14 mouse cellular contexts compared by ENCODE assay signal in the genomic region with DNA sequence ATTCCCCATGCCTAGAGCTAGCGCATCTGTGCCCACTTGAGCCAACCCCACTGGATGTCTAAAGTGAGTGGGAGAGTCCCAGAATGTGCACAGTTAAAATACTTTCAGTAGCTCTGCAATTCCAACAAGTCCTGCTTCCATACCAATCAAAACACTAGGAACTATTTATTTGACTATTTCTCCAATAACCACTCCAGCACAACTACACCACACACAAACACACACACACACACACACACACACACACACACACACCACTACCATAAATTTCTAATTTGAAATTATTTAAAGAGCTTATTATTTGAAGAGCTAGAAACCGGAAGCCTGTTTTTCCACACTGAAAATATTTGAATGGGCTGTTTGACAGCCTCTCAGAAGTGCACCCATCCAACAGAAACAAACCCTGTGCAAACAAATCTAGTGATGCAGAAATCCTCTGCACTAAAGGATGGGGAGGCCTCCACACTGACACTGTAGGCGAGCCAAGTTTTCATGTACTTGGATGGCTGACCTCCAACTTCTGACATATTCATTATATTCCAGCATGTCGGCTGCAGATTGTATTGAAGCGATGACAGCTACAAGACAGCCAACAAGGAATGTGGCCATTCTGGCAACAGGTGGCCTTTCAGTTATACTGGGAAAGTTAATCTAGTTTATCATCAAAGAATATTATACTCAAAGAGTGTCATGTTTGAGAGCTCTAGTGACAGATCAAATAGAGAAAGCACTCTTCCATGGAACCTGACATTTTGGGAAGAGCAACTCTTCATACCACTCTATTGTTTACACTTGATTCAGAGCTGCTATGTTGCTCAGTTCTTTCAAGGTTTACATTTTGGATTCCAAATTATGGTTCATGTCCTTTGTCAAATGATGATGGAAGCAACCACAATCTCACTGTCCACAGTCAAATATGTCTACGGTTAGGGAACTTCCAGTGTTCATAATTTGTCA.
DNase-seq lines count a peak whose midpoint lies in the region; ATAC-seq and TF ChIP-seq lines count a peak whose summit lies in the region.
"Had no signal": no experiment of that assay in that cellular context is flagged by ENCODE, and none has a peak within 500 bp of the region (broad histone marks: within the 10 kb centered on the region; RNA-seq: fewer than 3 reads in every experiment).

No protein-coding gene starts in this region.

- no peak for DNase-seq in heart, postnatal 36 days
- peak; percentile 41 for DNase-seq in kidney, postnatal 14 days
- no peak for DNase-seq in kidney, postnatal 25 days
- no peak for DNase-seq in stomach, postnatal 0 days (ENCODE audit: low spot score)
- DNase-seq in layer of hippocampus, postnatal 14 days (ENCODE audit: low spot score in 2 of 2), result no peak
- DNase-seq: cerebellum, adult 9-10 months; layer of hippocampus, postnatal 36 days; right cerebral cortex, postnatal 25 days had no signal

- H3K9ac ChIP-seq in heart, embryonic 14.5 days (ENCODE audit: low read length), result no peak overlapping the region
- H3K9ac ChIP-seq in stomach, embryonic 14.5 days (replicated peaks; ENCODE audit: low read depth, low read length), result no peak overlapping the region
- no peak overlapping the region for H3K9ac ChIP-seq in stomach, postnatal 0 days (ENCODE audit: low read length)
- H3K9ac ChIP-seq: embryonic facial prominence, embryonic 12.5 days; liver, embryonic 14.5 days; midbrain, embryonic 15.5 days had no signal

- TF ChIP-seq CTCF in stomach, postnatal 0 days (IDR thresholded peaks at IDR 0.05; ENCODE audit: low read depth), result no peak

- peaks cover 35% of the 10 kb centered on the region for H3K27me3 ChIP-seq in heart, embryonic 14.5 days (ENCODE audit: control insufficient read depth, insufficient read depth, low read length)
- H3K27me3 ChIP-seq in stomach, embryonic 14.5 days (ENCODE audit: control insufficient read depth, insufficient read depth, low read length), result no peaks in the 10 kb centered on the region
- H3K27me3 ChIP-seq in stomach, postnatal 0 days (ENCODE audit: control insufficient read depth, insufficient read depth, low read length), result no peaks in the 10 kb centered on the region
- H3K27me3 ChIP-seq: embryonic facial prominence, embryonic 12.5 days; midbrain, embryonic 15.5 days had no signal

- no peak for TF ChIP-seq EP300 in stomach, postnatal 0 days (optimal IDR thresholded peaks at IDR 0.05)

- no peaks in the 10 kb centered on the region for H3K36me3 ChIP-seq in heart, embryonic 14.5 days (ENCODE audit: control insufficient read depth, insufficient read depth, low read length)
- H3K36me3 ChIP-seq in stomach, embryonic 14.5 days (ENCODE audit: control insufficient read depth, insufficient read depth, low read length), result no peaks in the 10 kb centered on the region
- no peaks in the 10 kb centered on the region for H3K36me3 ChIP-seq in stomach, postnatal 0 days (ENCODE audit: control insufficient read depth, insufficient read depth, low read length)
- H3K36me3 ChIP-seq: embryonic facial prominence, embryonic 12.5 days; midbrain, embryonic 15.5 days had no signal

- no peak overlapping the region for H3K27ac ChIP-seq in heart, embryonic 14.5 days (replicated peaks in 1 of 2; ENCODE audit: control insufficient read depth in 1 of 2, insufficient read depth in 1 of 2, low read depth in 2 of 2, low read length in 2 of 2)
- no peak overlapping the region for H3K27ac ChIP-seq in stomach, embryonic 14.5 days (ENCODE audit: low read length)
- H3K27ac ChIP-seq in stomach, postnatal 0 days (replicated peaks), result no peak overlapping the region
- H3K27ac ChIP-seq: embryonic facial prominence, embryonic 12.5 days; liver, embryonic 14.5 days; midbrain, embryonic 15.5 days had no signal

- no peak overlapping the region for H3K4me2 ChIP-seq in heart, embryonic 14.5 days (ENCODE audit: low read length)
- no peak overlapping the region for H3K4me2 ChIP-seq in stomach, embryonic 14.5 days (replicated peaks; ENCODE audit: low read depth, low read length)
- no peak overlapping the region for H3K4me2 ChIP-seq in stomach, postnatal 0 days (replicated peaks; ENCODE audit: low read depth)
- H3K4me2 ChIP-seq: embryonic facial prominence, embryonic 12.5 days; midbrain, embryonic 15.5 days had no signal

- H3K4me3 ChIP-seq in heart, embryonic 14.5 days (ENCODE audit: control insufficient read depth in 1 of 2, insufficient read depth in 1 of 2, low read depth in 1 of 2, low read length in 2 of 2), result no peak overlapping the region
- H3K4me3 ChIP-seq in stomach, embryonic 14.5 days (ENCODE audit: low read depth, low read length), result no peak overlapping the region
- no peak overlapping the region for H3K4me3 ChIP-seq in stomach, postnatal 0 days (ENCODE audit: low read depth, low read length)
- H3K4me3 ChIP-seq: embryonic facial prominence, embryonic 12.5 days; midbrain, embryonic 15.5 days had no signal

- 44% methylated on average over 6 of the region's 6 CpGs for WGBS in heart, embryonic 14.5 days
- WGBS in stomach, embryonic 14.5 days, result 53% methylated on average over 6 of the region's 6 CpGs
- 43% methylated on average over 6 of the region's 6 CpGs for WGBS in stomach, postnatal 0 days

- H3K9me3 ChIP-seq in heart, embryonic 14.5 days (ENCODE audit: control insufficient read depth, low read length), result no peaks in the 10 kb centered on the region
- H3K9me3 ChIP-seq in stomach, embryonic 14.5 days (ENCODE audit: control insufficient read depth, low read depth, low read length), result no peaks in the 10 kb centered on the region
- H3K9me3 ChIP-seq in stomach, postnatal 0 days (ENCODE audit: control insufficient read depth, low read length), result no peaks in the 10 kb centered on the region
- H3K9me3 ChIP-seq: embryonic facial prominence, embryonic 12.5 days; midbrain, embryonic 15.5 days had no signal

- H3K4me1 ChIP-seq in heart, embryonic 14.5 days (ENCODE audit: control insufficient read depth in 2 of 2, insufficient read depth in 2 of 2, low read length in 2 of 2), result 0 out of 4 replicates have a peak, but pooled peaks cover 0 to 2% of the 10 kb centered on the region in 2 experiments
- no peaks in the 10 kb centered on the region for H3K4me1 ChIP-seq in stomach, embryonic 14.5 days (ENCODE audit: control insufficient read depth, insufficient read depth, low read length)
- H3K4me1 ChIP-seq in stomach, postnatal 0 days (replicated peaks; ENCODE audit: control insufficient read depth, insufficient read depth), result no peaks in the 10 kb centered on the region; the same call in 1 of the 2 replicates
- H3K4me1 ChIP-seq: embryonic facial prominence, embryonic 12.5 days; midbrain, embryonic 15.5 days had no signal

- peak; percentile 56 for ATAC-seq in heart, embryonic 14.5 days (ENCODE audit: insufficient number of reproducible peaks, insufficient read depth, low FRiP score, low read depth)
- ATAC-seq in stomach, embryonic 14.5 days (ENCODE audit: insufficient number of reproducible peaks, insufficient read depth, low FRiP score, low read depth), result peak; percentile 63; the same call in 1 of the 2 replicates
- no peak for ATAC-seq in stomach, postnatal 0 days (ENCODE audit: low FRiP score, low TSS enrichment)
- no peak for ATAC-seq in frontal cortex, adult (ENCODE audit: low TSS enrichment)
- ATAC-seq: midbrain, embryonic 15.5 days had no signal

- intact Hi-C loops in heart, postnatal 36 days (cut with DNase I), result loop anchor here (10.0 kb wide), 1 partner anchor 295 kb away; no protein-coding TSS in a partner anchor

Comparison
In these comparisons a context has a peak if more than half of its experiments do, and no peak if none do; other contexts are left out.
1. ATAC-seq: peak in heart, embryonic 14.5 days (single experiment) and stomach, embryonic 14.5 days (single experiment); none in stomach, postnatal 0 days (single experiment) and frontal cortex, adult (single experiment).